Mouse (Mus musculus): Measurements from ENCODE around the gene Plch1.

DNA sequence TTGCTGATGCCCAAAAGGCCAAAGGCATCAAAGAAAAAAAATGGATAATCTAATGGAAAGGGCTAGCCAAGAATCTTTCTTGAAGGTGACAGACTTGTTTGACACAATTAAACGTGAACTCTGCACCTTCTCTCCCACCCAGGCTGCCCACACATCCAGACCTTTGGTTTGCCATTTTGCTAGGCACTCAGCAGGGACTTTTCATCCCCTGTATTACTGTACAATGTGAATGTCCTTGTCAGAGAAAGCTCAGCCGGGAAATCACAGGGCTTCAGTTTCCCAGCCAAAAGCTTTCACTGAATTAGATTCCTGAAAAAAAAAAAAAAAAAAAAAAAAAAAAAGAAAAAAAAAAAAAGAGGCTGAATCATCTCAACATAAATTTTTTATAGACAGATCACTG lies 34.2 kb downstream of the Plch1 start:
- TF ChIP-seq CTCF (IDR thresholded peaks at IDR 0.05; ENCODE audit: borderline replicate concordance, insufficient read depth, low read length) (no peak), POLR2A (IDR thresholded peaks at IDR 0.05; ENCODE audit: low read depth, low read length) (no peak)

Data from embryonic fibroblast, embryonic 13.5 days (primary cell).